Mouse (Mus musculus): ENCODE results near the gene Zfp114. TPM values are rescaled to one million over a fixed set of nuclear protein-coding genes. Genes with fewer than 3 reads are reported as not detected.

Gene Zfp114
- polyA plus RNA-seq, 1 experiment from 2014 or later: 6.4 TPM

- no peak overlapping the region for H3K4me2 ChIP-seq (replicated peaks)
- H3K9me3 ChIP-seq (replicated peaks): no peaks in the 10 kb centered on the region
- H3K4me1 ChIP-seq: no peaks in the 10 kb centered on the region
- H3K4me3 ChIP-seq (replicated peaks): no peak overlapping the region
- no peak overlapping the region for H3K9ac ChIP-seq
- H3K36me3 ChIP-seq: peaks cover 18% of the 10 kb centered on the region
- no peaks in the 10 kb centered on the region for H3K27me3 ChIP-seq
- ATAC-seq (ENCODE audit: insufficient number of reproducible peaks, low FRiP score, low TSS enrichment, low read depth): no peak
- 69% methylated on average over 2 of the region's 2 CpGs for WGBS
- no peak overlapping the region for H3K27ac ChIP-seq (replicated peaks)
Measured at GRCm38 (mm10) chr7:24191361-24191760, 16.5 kb downstream of the Zfp114 start.

DNA sequence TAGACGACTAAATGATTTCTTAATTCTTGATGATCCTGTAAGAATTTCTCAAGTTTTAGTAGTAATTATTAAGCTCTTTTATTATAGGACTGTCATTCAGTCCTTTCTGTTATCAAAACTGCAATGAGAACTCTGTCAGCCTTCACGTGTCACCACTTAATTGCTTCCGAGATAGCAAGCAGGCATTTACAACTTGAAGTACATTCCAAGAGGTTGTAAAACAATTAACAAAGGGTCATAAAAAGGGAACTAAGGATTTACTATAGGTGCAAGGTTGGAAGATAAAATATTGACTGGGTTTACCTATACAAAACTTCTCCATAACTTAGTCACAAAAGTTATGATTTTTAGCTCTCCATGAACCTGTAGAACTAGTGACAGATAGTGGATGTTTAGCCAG lies 18.3 kb downstream of the Zfp114 start:
- H3K4me3 ChIP-seq (replicated peaks): no peak overlapping the region
- no peaks in the 10 kb centered on the region; the same call in 1 of the 2 replicates for H3K9me3 ChIP-seq (replicated peaks)
- no peak overlapping the region for H3K9ac ChIP-seq
- 91% methylated on average over 3 of the region's 3 CpGs for WGBS
- H3K27ac ChIP-seq (replicated peaks): no peak overlapping the region
- H3K4me1 ChIP-seq: no peaks in the 10 kb centered on the region
- no peaks in the 10 kb centered on the region for H3K27me3 ChIP-seq
- no peak overlapping the region for H3K4me2 ChIP-seq (replicated peaks)
- ATAC-seq (ENCODE audit: insufficient number of reproducible peaks, low FRiP score, low TSS enrichment, low read depth): no peak
- H3K36me3 ChIP-seq: peaks cover 32% of the 10 kb centered on the region

GRCm38 (mm10) chr7:24196961-24197360 lies 22.1 kb downstream of the Zfp114 start:
- H3K27me3 ChIP-seq: no peaks in the 10 kb centered on the region
- H3K4me3 ChIP-seq (replicated peaks): no peak overlapping the region
- 95% methylated on average over 4 of the region's 4 CpGs for WGBS
- no peak overlapping the region for H3K4me2 ChIP-seq (replicated peaks)
- no peak for ATAC-seq (ENCODE audit: insufficient number of reproducible peaks, low FRiP score, low TSS enrichment, low read depth)
- no peak overlapping the region for H3K27ac ChIP-seq (replicated peaks)
- no peaks in the 10 kb centered on the region for H3K4me1 ChIP-seq
- H3K36me3 ChIP-seq: peaks cover 70% of the 10 kb centered on the region
- no peak overlapping the region for H3K9ac ChIP-seq
- H3K9me3 ChIP-seq (replicated peaks): no peaks in the 10 kb centered on the region; the same call in 1 of the 2 replicates

DNA sequence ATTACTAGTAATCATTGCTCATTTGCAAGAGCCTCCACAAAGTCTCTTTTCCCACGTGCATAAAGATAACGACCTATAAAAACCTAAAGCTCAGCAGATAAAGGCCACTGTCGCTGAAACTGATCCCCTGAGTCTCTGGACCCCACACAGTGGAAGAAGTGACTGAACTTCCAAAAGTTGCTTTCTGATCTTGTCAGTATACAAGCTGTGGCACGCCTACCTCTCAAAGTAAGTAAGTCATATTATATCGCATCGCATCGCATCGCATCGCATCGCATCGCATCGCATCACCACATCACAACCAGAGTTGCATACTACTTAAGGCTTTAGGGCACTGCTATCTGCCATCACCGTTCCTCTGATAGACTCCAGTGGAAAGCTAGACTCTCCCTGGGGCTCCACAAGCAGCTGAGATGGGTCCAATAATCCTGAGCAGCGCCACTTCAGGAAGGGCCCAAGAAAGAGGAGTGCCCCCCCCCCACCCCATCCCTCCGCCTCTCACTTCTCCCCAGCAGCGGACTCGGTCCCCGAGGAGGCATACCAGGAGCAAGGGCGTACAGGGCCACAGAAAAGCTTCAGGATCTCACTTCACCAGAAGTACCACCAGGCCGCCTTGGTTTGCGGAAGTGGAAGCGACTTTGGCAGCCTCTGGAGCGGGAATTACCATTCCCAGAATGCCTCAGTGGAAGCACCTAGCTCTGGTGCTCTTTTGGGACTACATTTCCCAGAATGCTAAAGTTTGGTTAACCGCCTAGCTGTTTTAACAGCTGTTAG lies 32.8 kb downstream of the Zfp114 start:
- peaks cover 33% of the 10 kb centered on the region for H3K36me3 ChIP-seq
- peaks cover 9% of the 10 kb centered on the region for H3K4me1 ChIP-seq
- peak; percentile 79 for ATAC-seq (ENCODE audit: insufficient number of reproducible peaks, low FRiP score, low TSS enrichment, low read depth)
- H3K9ac ChIP-seq: peak overlapping the region; percentile 73
- H3K4me3 ChIP-seq (replicated peaks): peak overlapping the region; percentile 65
- 10% methylated on average over 24 of the region's 24 CpGs for WGBS
- H3K9me3 ChIP-seq (replicated peaks): no peaks in the 10 kb centered on the region
- no peaks in the 10 kb centered on the region for H3K27me3 ChIP-seq
- peak overlapping the region; percentile 86 for H3K27ac ChIP-seq (replicated peaks)
- H3K4me2 ChIP-seq (replicated peaks): peak overlapping the region; percentile 71

GRCm38 (mm10) chr7:24208282-24208886 lies 33.5 kb downstream of the Zfp114 start:
- Histone ChIP-seq H3K9ac (no peak overlapping the region), H3K4me3 (replicated peaks) (peak overlapping the region; percentile 65), H3K36me3 (peaks cover 28% of the 10 kb centered on the region), H3K27ac (replicated peaks) (no peak overlapping the region), H3K4me1 (peaks cover 9% of the 10 kb centered on the region), H3K9me3 (replicated peaks) (no peaks in the 10 kb centered on the region), H3K4me2 (replicated peaks) (peak overlapping the region; percentile 71), H3K27me3 (no peaks in the 10 kb centered on the region)
- WGBS: 58% methylated on average over 7 of the region's 7 CpGs
- no peak for ATAC-seq (ENCODE audit: insufficient number of reproducible peaks, low FRiP score, low TSS enrichment, low read depth)

DNA sequence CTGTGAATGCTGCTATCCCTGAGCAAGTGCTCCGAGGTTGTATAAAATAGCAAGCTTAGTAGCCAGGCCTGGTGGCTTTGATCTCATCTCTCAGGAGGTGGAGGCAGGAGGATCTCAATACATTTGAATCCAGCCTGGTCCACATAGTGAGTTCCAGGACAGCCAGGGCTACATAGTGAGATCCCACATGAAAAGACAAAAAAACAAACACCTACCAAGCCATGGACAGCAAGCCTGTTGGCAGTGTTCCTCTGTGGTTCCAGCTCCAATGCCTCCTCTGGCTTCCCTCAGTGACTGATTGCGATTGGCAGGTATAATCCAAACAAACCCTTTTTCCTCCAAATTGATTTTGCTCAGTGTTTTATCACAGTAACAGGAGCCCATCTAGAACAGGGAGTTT lies 35.4 kb downstream of the Zfp114 start:
- Histone ChIP-seq H3K9ac (no peak overlapping the region), H3K9me3 (replicated peaks) (no peaks in the 10 kb centered on the region), H3K36me3 (peaks cover 9% of the 10 kb centered on the region; the same call in 1 of the 2 replicates), H3K4me1 (peaks cover 9% of the 10 kb centered on the region), H3K4me2 (replicated peaks) (no peak overlapping the region), H3K27me3 (no peaks in the 10 kb centered on the region), H3K27ac (replicated peaks) (no peak overlapping the region), H3K4me3 (replicated peaks) (no peak overlapping the region)
- ATAC-seq (ENCODE audit: insufficient number of reproducible peaks, low FRiP score, low TSS enrichment, low read depth): no peak
- 79% methylated on average over 2 of the region's 2 CpGs for WGBS

DNA sequence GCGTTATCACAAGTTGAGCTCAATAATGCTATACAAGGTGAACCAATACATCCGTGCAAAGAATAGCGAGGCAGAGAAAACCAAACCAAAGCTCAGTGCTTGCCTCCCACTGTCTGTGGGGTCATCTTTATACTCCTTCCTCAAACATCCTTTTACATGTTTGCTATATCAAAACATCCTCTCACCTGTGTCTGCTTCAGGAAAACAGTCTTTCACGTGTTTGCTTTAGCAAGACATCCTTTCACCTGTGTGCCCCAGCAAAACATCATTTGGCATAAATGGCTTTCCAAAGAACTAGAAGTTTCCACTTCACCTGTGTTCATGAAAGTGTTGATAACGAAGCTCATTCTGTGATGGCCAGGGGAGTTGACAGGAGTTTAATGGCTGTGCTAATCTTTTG lies 36.5 kb downstream of the Zfp114 start, which contains the start of gene Zfp111:
TSS of gene Zfp111 (minus strand) at position 101 of the 400 bp plus-strand sequence.
- Histone ChIP-seq H3K27ac (replicated peaks) (no peak within 1 kb of the TSS), H3K4me3 (replicated peaks) (no peak within 1 kb of the TSS), H3K36me3 (no peaks in the 10 kb centered on the region), H3K9me3 (replicated peaks) (no peaks in the 10 kb centered on the region), H3K4me1 (peaks cover 9% of the 10 kb centered on the region), H3K4me2 (replicated peaks) (no peak within 1 kb of the TSS), H3K9ac (no peak within 1 kb of the TSS), H3K27me3 (no peaks in the 10 kb centered on the region)
- no peak for ATAC-seq (ENCODE audit: insufficient number of reproducible peaks, low FRiP score, low TSS enrichment, low read depth)
- WGBS: 78% methylated on average over 5 of the region's 5 CpGs

Other genes with a start within 250 kb of the Zfp114 start
- not detected in 2 replicates for gene Vmn1r179, start 248.1 kb upstream of the Zfp114 start, polyA plus RNA-seq (2015; fragmentation: Nextera tagmentation; extraction: Ambion mirVana)
- not detected in 2 replicates for gene Vmn1r180, start 224.4 kb upstream of the Zfp114 start, polyA plus RNA-seq (2015; fragmentation: Nextera tagmentation; extraction: Ambion mirVana)
- not detected in 2 replicates for gene Vmn1r181, start 200.4 kb upstream of the Zfp114 start, polyA plus RNA-seq (2015; fragmentation: Nextera tagmentation; extraction: Ambion mirVana)
- not detected in 2 replicates for gene V1rd19, start 173.4 kb upstream of the Zfp114 start, polyA plus RNA-seq (2015; fragmentation: Nextera tagmentation; extraction: Ambion mirVana)
- gene Vmn1r183, start 121.8 kb upstream of the Zfp114 start, polyA plus RNA-seq (2015; fragmentation: Nextera tagmentation; extraction: Ambion mirVana): 0.01 TPM in 1 of 2 replicates, not detected in the other
- gene Zfp180, start 93.1 kb upstream of the Zfp114 start, polyA plus RNA-seq (2015; fragmentation: Nextera tagmentation; extraction: Ambion mirVana): 19.4 and 20.3 TPM in 2 replicates
- gene Zfp112, start 62.7 kb upstream of the Zfp114 start, polyA plus RNA-seq (2015; fragmentation: Nextera tagmentation; extraction: Ambion mirVana): 9.8 and 9.9 TPM in 2 replicates
- gene Zfp235, start 40.9 kb upstream of the Zfp114 start, polyA plus RNA-seq (2015; fragmentation: Nextera tagmentation; extraction: Ambion mirVana): 20.7 and 21.0 TPM in 2 replicates
- 10.8 and 11.4 TPM in 2 replicates for gene Zfp111, start 36.4 kb downstream of the Zfp114 start, polyA plus RNA-seq (2015; fragmentation: Nextera tagmentation; extraction: Ambion mirVana)
- 4.3 and 5.3 TPM in 2 replicates for gene Zfp109, start 62.5 kb downstream of the Zfp114 start, polyA plus RNA-seq (2015; fragmentation: Nextera tagmentation; extraction: Ambion mirVana)
- gene Zfp108, start 79.7 kb downstream of the Zfp114 start, polyA plus RNA-seq (2015; fragmentation: Nextera tagmentation; extraction: Ambion mirVana): 4.9 and 5.5 TPM in 2 replicates
- 8.1 and 10.7 TPM in 2 replicates for gene Zfp93, start 95.4 kb downstream of the Zfp114 start, polyA plus RNA-seq (2015; fragmentation: Nextera tagmentation; extraction: Ambion mirVana)
- gene Zfp61, start 126.2 kb downstream of the Zfp114 start, polyA plus RNA-seq (2015; fragmentation: Nextera tagmentation; extraction: Ambion mirVana): 41.6 and 45.6 TPM in 2 replicates
- 13.7 and 14.5 TPM in 2 replicates for gene Zfp94, start 141.6 kb downstream of the Zfp114 start, polyA plus RNA-seq (2015; fragmentation: Nextera tagmentation; extraction: Ambion mirVana)
- not detected in 2 replicates for gene Tescl, start 158.9 kb downstream of the Zfp114 start, polyA plus RNA-seq (2015; fragmentation: Nextera tagmentation; extraction: Ambion mirVana)
- gene Lypd5, start 174.1 kb downstream of the Zfp114 start, polyA plus RNA-seq (2015; fragmentation: Nextera tagmentation; extraction: Ambion mirVana): 30.8 and 40.2 TPM in 2 replicates
- gene Kcnn4, start 195.2 kb downstream of the Zfp114 start, polyA plus RNA-seq (2015; fragmentation: Nextera tagmentation; extraction: Ambion mirVana): 3.1 and 4.0 TPM in 2 replicates
- 24.8 and 27.6 TPM in 2 replicates for gene Smg9, start 224.6 kb downstream of the Zfp114 start, polyA plus RNA-seq (2015; fragmentation: Nextera tagmentation; extraction: Ambion mirVana)

All from embryonic facial prominence, embryonic 15.5 days (tissue).